Mouse (Mus musculus) forebrain, embryonic 11.5 days (tissue): ENCODE results near the gene Ss18l2. TPM values are rescaled to one million over a fixed set of nuclear protein-coding genes. Genes with fewer than 3 reads are reported as not detected.

Source experiments
- ATAC-seq: fragments of 200-750 bp; cut with Nextera tagmentation; replicated peaks from 2 replicates; pipeline ENCODE4 v1.8.0; 2017; ENCODE audit warnings: moderate TSS enrichment; ENCODE audit not compliant: low FRiP score
- DNase-seq: peaks from one replicate; pipeline ENCODE4 v3.0.0-alpha.2; 2017; ENCODE audit warnings: low spot score
- H3K27ac ChIP-seq: fragments of 300-500 bp; sonication (generic); 2 replicates; pipeline ENCODE4 v1.5.1; 2014; ENCODE audit warnings: low read depth, low read length
- H3K27me3 ChIP-seq: fragments of 300-500 bp; sonication (generic); 2 replicates; pipeline ENCODE4 v1.6.1; 2014; ENCODE audit warnings: mild to moderate bottlenecking, low read length, mixed read lengths; ENCODE audit not compliant: control insufficient read depth, insufficient read depth
- H3K36me3 ChIP-seq: fragments of 300-500 bp; sonication (generic); 2 replicates; pipeline ENCODE4 v1.6.1; 2014; ENCODE audit warnings: mild to moderate bottlenecking, low read length, moderate library complexity, mixed read lengths; ENCODE audit not compliant: control insufficient read depth, insufficient read depth
- H3K4me1 ChIP-seq: fragments of 300-500 bp; sonication (generic); replicated peaks from 2 replicates; pipeline ENCODE4 v1.6.1; 2014; ENCODE audit warnings: low read length, mixed read lengths; ENCODE audit not compliant: control insufficient read depth, insufficient read depth
- H3K4me2 ChIP-seq: fragments of 300-500 bp; sonication (generic); 2 replicates; pipeline ENCODE4 v1.6.1; 2014; ENCODE audit warnings: low read depth, mild to moderate bottlenecking, low read length, moderate library complexity, mixed read lengths; ENCODE audit not compliant: severe bottlenecking
- H3K4me3 ChIP-seq: fragments of 300-500 bp; sonication (generic); 2 replicates; pipeline ENCODE4 v1.5.1; 2014; ENCODE audit warnings: low read depth, low read length
- H3K9ac ChIP-seq: fragments of 300-500 bp; sonication (generic); 2 replicates; pipeline ENCODE4 v1.6.1; 2014; ENCODE audit warnings: low read length
- H3K9me3 ChIP-seq: fragments of 300-500 bp; sonication (generic); 2 replicates; pipeline ENCODE4 v1.6.1; 2016; ENCODE audit warnings: low read length, mixed read lengths; ENCODE audit not compliant: control insufficient read depth
- WGBS: fragments of 180-500 bp; shearing (Covaris S2); extraction: QIAGEN DNeasy Blood & Tissue Kit; methylation state at CpG from one replicate; pipeline ENCODE4 v1.1.7; 2014; 5-methylcytosine and 5-hydroxymethylcytosine counted together
- polyA plus RNA-seq: library from polyadenylated mRNA; unstranded; fragments of >200 nt; fragmentation: Nextera tagmentation; extraction: Ambion mirVana; gene quantifications from 2 replicates; pipeline ENCODE4 v1.2.1, GENCODE M21; 2014

Gene Ss18l2
- polyA plus RNA-seq, 1 experiment from 2014 or later: 94.3 TPM

- no peaks in the 10 kb centered on the region for H3K27me3 ChIP-seq
- peak overlapping the region; percentile 94 for H3K9ac ChIP-seq
- no peaks in the 10 kb centered on the region for H3K36me3 ChIP-seq
- H3K9me3 ChIP-seq: no peaks in the 10 kb centered on the region
- H3K4me2 ChIP-seq: peak overlapping the region; percentile 66
- WGBS: under 1% methylated on average over 59 of the region's 87 CpGs
- H3K4me1 ChIP-seq: 0 out of 2 replicates have a peak, but pooled peaks cover 2% of the 10 kb centered on the region
- peak overlapping the region; percentile 88 for H3K27ac ChIP-seq
- ATAC-seq (peak; percentile 77), DNase-seq (peak; percentile 62)
- peak overlapping the region; percentile 97 for H3K4me3 ChIP-seq
Observed at GRCm38 (mm10) chr9:121719347-121720331, 9.5 kb downstream of the Ss18l2 start.

- DNase-seq (no peak), ATAC-seq (no peak)
- 91% methylated on average over 6 of the region's 6 CpGs for WGBS
- no peak overlapping the region for H3K27ac ChIP-seq
- H3K36me3 ChIP-seq: no peaks in the 10 kb centered on the region; the same call in 1 of the 2 replicates
- H3K27me3 ChIP-seq: no peaks in the 10 kb centered on the region
- no peak overlapping the region for H3K4me2 ChIP-seq
- no peak overlapping the region for H3K9ac ChIP-seq
- no peaks in the 10 kb centered on the region for H3K9me3 ChIP-seq
- no peak overlapping the region for H3K4me3 ChIP-seq
- H3K4me1 ChIP-seq: no peaks in the 10 kb centered on the region
Observed at GRCm38 (mm10) chr9:121740490-121740889, 30.4 kb downstream of the Ss18l2 start.

- no peak overlapping the region for H3K4me2 ChIP-seq
- H3K27ac ChIP-seq: no peak overlapping the region
- no peak for DNase-seq
- H3K27me3 ChIP-seq: no peaks in the 10 kb centered on the region
- no peak overlapping the region for H3K9ac ChIP-seq
- H3K4me3 ChIP-seq: no peak overlapping the region
- WGBS: 92% methylated on average over 3 of the region's 3 CpGs
- no peaks in the 10 kb centered on the region for H3K4me1 ChIP-seq
- H3K9me3 ChIP-seq: no peaks in the 10 kb centered on the region
- no peak for ATAC-seq
- no peaks in the 10 kb centered on the region; the same call in 1 of the 2 replicates for H3K36me3 ChIP-seq
Observed at GRCm38 (mm10) chr9:121741168-121741567, 31.0 kb downstream of the Ss18l2 start.

GRCm38 (mm10) chr9:121744051-121744450 is 33.9 kb downstream of the Ss18l2 start:
- Histone ChIP-seq H3K27ac (no peak overlapping the region), H3K9me3 (no peaks in the 10 kb centered on the region), H3K4me2 (no peak overlapping the region), H3K9ac (no peak overlapping the region), H3K27me3 (no peaks in the 10 kb centered on the region), H3K4me1 (no peaks in the 10 kb centered on the region), H3K36me3 (peaks cover 10% of the 10 kb centered on the region), H3K4me3 (no peak overlapping the region)
- no peak for DNase-seq
- no peak for ATAC-seq
- WGBS: 89% methylated on average over 8 of the region's 8 CpGs

GRCm38 (mm10) chr9:121752774-121753173 is 42.6 kb downstream of the Ss18l2 start:
- Histone ChIP-seq H3K36me3 (peaks cover 8% of the 10 kb centered on the region), H3K27me3 (no peaks in the 10 kb centered on the region), H3K4me3 (no peak overlapping the region), H3K4me2 (no peak overlapping the region), H3K27ac (no peak overlapping the region), H3K4me1 (no peaks in the 10 kb centered on the region), H3K9ac (no peak overlapping the region), H3K9me3 (no peaks in the 10 kb centered on the region)
- ATAC-seq (no peak), DNase-seq (no peak)
- 92% methylated on average over 9 of the region's 9 CpGs for WGBS

- Histone ChIP-seq H3K9me3 (no peaks in the 10 kb centered on the region), H3K4me3 (no peak overlapping the region), H3K4me1 (peaks cover 5% of the 10 kb centered on the region; the same call in 1 of the 2 replicates), H3K4me2 (no peak overlapping the region), H3K36me3 (peaks cover 6% of the 10 kb centered on the region), H3K27ac (no peak overlapping the region), H3K9ac (no peak overlapping the region), H3K27me3 (no peaks in the 10 kb centered on the region)
- ATAC-seq (no peak), DNase-seq (no peak)
- 93% methylated on average over 3 of the region's 3 CpGs for WGBS
Observed at GRCm38 (mm10) chr9:121754624-121755023, 44.5 kb downstream of the Ss18l2 start.

GRCm38 (mm10) chr9:121756785-121757184 is 46.7 kb downstream of the Ss18l2 start:
- 94% methylated on average over 3 of the region's 3 CpGs for WGBS
- H3K4me1 ChIP-seq: peaks cover 16% of the 10 kb centered on the region
- no peak overlapping the region for H3K4me3 ChIP-seq
- H3K27ac ChIP-seq: no peak overlapping the region
- no peak overlapping the region for H3K9ac ChIP-seq
- no peaks in the 10 kb centered on the region for H3K9me3 ChIP-seq
- ATAC-seq (no peak), DNase-seq (no peak)
- H3K36me3 ChIP-seq: peaks cover 5% of the 10 kb centered on the region
- no peak overlapping the region for H3K4me2 ChIP-seq
- H3K27me3 ChIP-seq: no peaks in the 10 kb centered on the region

- Histone ChIP-seq H3K9ac (no peak overlapping the region), H3K4me3 (no peak overlapping the region), H3K27me3 (no peaks in the 10 kb centered on the region), H3K4me2 (no peak overlapping the region), H3K4me1 (peaks cover 16% of the 10 kb centered on the region), H3K27ac (no peak overlapping the region), H3K36me3 (peaks cover 3% of the 10 kb centered on the region), H3K9me3 (no peaks in the 10 kb centered on the region)
- DNase-seq (no peak), ATAC-seq (no peak)
- WGBS: 70% methylated on average over 3 of the region's 3 CpGs
Observed at GRCm38 (mm10) chr9:121757432-121757831, 47.3 kb downstream of the Ss18l2 start.
